Mouse (Mus musculus): ENCODE data around the gene Fam111a. TPM values are rescaled to one million over a fixed set of nuclear protein-coding genes. Genes with fewer than 3 reads are reported as not detected.

Gene Fam111a
- total RNA-seq, 2 experiments from 2014 or later, result 0.91 to 1.7 TPM

GRCm38 (mm10) chr19:12608336-12608735, 62.8 kb downstream of the Fam111a start:
- DNase-seq (ENCODE audit: low spot score in 2 of 2), result no peak

- DNase-seq (ENCODE audit: low spot score in 2 of 2), result no peak
Measured at GRCm38 (mm10) chr19:12613646-12614045, 68.1 kb downstream of the Fam111a start.

- no peak for DNase-seq (ENCODE audit: low spot score in 2 of 2)
Measured at GRCm38 (mm10) chr19:12633176-12633575, 87.6 kb downstream of the Fam111a start, which contains the start of gene Glyat. Gene Glyat, plus strand, starts transcription at chr19:12633308.

DNA sequence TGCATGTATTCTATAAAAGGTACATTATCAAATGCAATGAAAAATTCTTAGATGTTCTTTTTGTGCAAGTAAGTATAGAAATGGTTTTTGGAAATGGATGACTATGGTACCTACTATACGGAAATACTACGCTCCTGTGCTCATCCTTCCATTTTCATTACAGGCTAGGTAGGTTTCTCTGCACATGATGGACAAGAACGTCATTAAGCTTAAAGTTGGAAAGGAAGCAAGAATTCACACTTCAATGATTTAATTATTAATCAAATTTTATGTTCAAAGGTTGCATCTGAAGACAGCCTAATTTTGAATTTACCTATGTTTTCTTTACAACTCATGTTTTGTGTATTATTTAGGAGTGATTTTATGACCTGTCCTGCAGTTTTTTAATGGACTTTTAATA, 88.7 kb downstream of the Fam111a start:
- no peak for DNase-seq (ENCODE audit: low spot score in 2 of 2)

- no peak for DNase-seq (ENCODE audit: low spot score in 2 of 2)
Measured at GRCm38 (mm10) chr19:12634963-12635362, 89.4 kb downstream of the Fam111a start.

- no peak for DNase-seq (ENCODE audit: low spot score in 2 of 2)
Measured at GRCm38 (mm10) chr19:12636863-12637262, 91.3 kb downstream of the Fam111a start.

- DNase-seq (ENCODE audit: low spot score in 2 of 2), result no peak
Measured at GRCm38 (mm10) chr19:12638049-12638448, 92.5 kb downstream of the Fam111a start.

Other genes starting within 250 kb of the Fam111a start
- not detected for gene Olfr1436, start 246.6 kb upstream of the Fam111a start, total RNA-seq (2021)
- gene Olfr1437, start 220.6 kb upstream of the Fam111a start, total RNA-seq (2021), result not detected
- not detected for gene Olfr1438-ps1, start 209.8 kb upstream of the Fam111a start, total RNA-seq (2021)
- not detected for gene Olfr1440, start 158.5 kb upstream of the Fam111a start, total RNA-seq (2021)
- not detected for gene Olfr1441, start 128.3 kb upstream of the Fam111a start, total RNA-seq (2021)
- not detected for gene Pfpl, start 117.8 kb upstream of the Fam111a start, total RNA-seq (2021)
- gene Mpeg1, start 85.0 kb upstream of the Fam111a start, total RNA-seq (2021), result 1 to 10 TPM; 7.8 to 9.4 TPM
- gene Dtx4, start 44.3 kb upstream of the Fam111a start, total RNA-seq (2021), result 10 to 100 TPM; 34.6 to 35.6 TPM
- gene Gm4952, start 54.2 kb downstream of the Fam111a start, total RNA-seq (2021), result not detected
- gene Glyat, start 87.6 kb downstream of the Fam111a start, total RNA-seq (2021), result under 1 TPM; 0.20 to 0.36 TPM
- gene Olfr1442, start 124.7 kb downstream of the Fam111a start, total RNA-seq (2021), result not detected
- gene Olfr1443, start 132.4 kb downstream of the Fam111a start, total RNA-seq (2021), result not detected
- not detected for gene Keg1, start 150.0 kb downstream of the Fam111a start, total RNA-seq (2021)
- 1 to 10 TPM; 2.7 to 3.1 TPM for gene Cntf, start 219.9 kb downstream of the Fam111a start, total RNA-seq (2021)

Data from layer of hippocampus, adult 18-20 months (tissue).